Mouse (Mus musculus) lung, postnatal 0 days (tissue): Measurements from ENCODE around the gene Psmg3. TPM values are rescaled to one million over a fixed set of nuclear protein-coding genes. Genes with fewer than 3 reads are reported as not detected.

Experiments
- ATAC-seq: fragments of 200-750 bp; cut with Nextera tagmentation; 2 replicates; pipeline ENCODE4 v1.8.0; 2017; ENCODE audit warnings: moderate library complexity
- DNase-seq: peaks from one replicate; pipeline ENCODE4 v3.0.0-alpha.2; 2016; ENCODE audit warnings: low spot score
- H3K27ac ChIP-seq: fragments of 300-500 bp; sonication (generic); 2 replicates; pipeline ENCODE4 v1.5.1; 2014; ENCODE audit warnings: antibody characterized with exemption, mild to moderate bottlenecking, low read length, mixed read lengths
- H3K27me3 ChIP-seq: fragments of 300-500 bp; sonication (generic); replicated peaks from 2 replicates; pipeline ENCODE4 v1.6.1; 2014; ENCODE audit warnings: low read length, mixed read lengths; ENCODE audit not compliant: insufficient read depth
- H3K36me3 ChIP-seq: fragments of 300-500 bp; sonication (generic); 2 replicates; pipeline ENCODE4 v1.6.1; 2014; ENCODE audit warnings: low read length, mixed read lengths; ENCODE audit not compliant: insufficient read depth
- H3K4me1 ChIP-seq: fragments of 300-500 bp; sonication (generic); 2 replicates; pipeline ENCODE4 v1.6.1; 2014; ENCODE audit warnings: antibody characterized with exemption, low read depth, low read length, mixed read lengths; ENCODE audit not compliant: insufficient read depth
- H3K4me2 ChIP-seq: fragments of 300-500 bp; sonication (generic); replicated peaks from 2 replicates; pipeline ENCODE4 v1.6.1; 2014; ENCODE audit warnings: low read depth, mild to moderate bottlenecking, low read length, moderate library complexity, mixed read lengths
- H3K4me3 ChIP-seq: fragments of 300-500 bp; sonication (generic); 2 replicates; pipeline ENCODE4 v1.5.1; 2014; ENCODE audit warnings: low read depth, low read length
- H3K9ac ChIP-seq: fragments of 300-500 bp; sonication (generic); replicated peaks from 2 replicates; pipeline ENCODE4 v1.6.1; 2014; ENCODE audit warnings: low read depth, mild to moderate bottlenecking
- H3K9me3 ChIP-seq: fragments of 300-500 bp; sonication (generic); 2 replicates; pipeline ENCODE4 v1.6.1; 2016; ENCODE audit warnings: low read length, mixed read lengths
- CTCF ChIP-seq: IDR thresholded peaks from 2 replicates; pipeline ENCODE4 v1.5.1; 2016; ENCODE audit warnings: antibody characterized with exemption, mild to moderate bottlenecking
- EP300 ChIP-seq: IDR thresholded peaks from 2 replicates; pipeline ENCODE4 v1.6.1; 2016; ENCODE audit warnings: antibody characterized with exemption, mild to moderate bottlenecking, control low read depth
- WGBS: fragments of 180-500 bp; shearing (Covaris S2); extraction: QIAGEN DNeasy Blood & Tissue Kit; methylation state at CpG from one replicate; pipeline ENCODE4 v1.1.7; 2014; 5-methylcytosine and 5-hydroxymethylcytosine counted together
- polyA plus RNA-seq: library from polyadenylated mRNA; unstranded; fragments of >200 nt; fragmentation: Nextera tagmentation; extraction: Ambion mirVana; gene quantifications from 2 replicates; pipeline ENCODE4 v1.2.1, GENCODE M21; 2015

The Psmg3 gene
- polyA plus RNA-seq, 1 experiment from 2014 or later = 45.4 TPM

- DNase-seq (peak; percentile 73), ATAC-seq (peak; percentile 34; the same call in 1 of the 2 replicates)
- H3K4me3 ChIP-seq = no peak overlapping the region
- no peaks in the 10 kb centered on the region for H3K36me3 ChIP-seq
- TF ChIP-seq CTCF = no peak
- no peak for TF ChIP-seq EP300
- H3K27me3 ChIP-seq = no peaks in the 10 kb centered on the region
- 61% methylated on average over 15 of the region's 15 CpGs for WGBS
- no peaks in the 10 kb centered on the region for H3K4me1 ChIP-seq
- H3K9ac ChIP-seq = no peak overlapping the region
- no peak overlapping the region for H3K4me2 ChIP-seq
- no peak overlapping the region for H3K27ac ChIP-seq
- H3K9me3 ChIP-seq = no peaks in the 10 kb centered on the region
These were observed 14.8 kb downstream of the Psmg3 start for GRCm38 (mm10) chr5:139811677-139812397.

GRCm38 (mm10) chr5:139809397-139809796, 17.3 kb downstream of the Psmg3 start:
- Histone ChIP-seq H3K4me1 (no peaks in the 10 kb centered on the region), H3K27me3 (no peaks in the 10 kb centered on the region), H3K9ac (no peak overlapping the region), H3K9me3 (no peaks in the 10 kb centered on the region), H3K27ac (no peak overlapping the region), H3K36me3 (no peaks in the 10 kb centered on the region), H3K4me2 (no peak overlapping the region), H3K4me3 (no peak overlapping the region)
- ATAC-seq (no peak), DNase-seq (no peak)
- no peak for TF ChIP-seq EP300
- TF ChIP-seq CTCF = peak; percentile 42
- WGBS = 61% methylated on average over 4 of the region's 4 CpGs

- ATAC-seq (no peak), DNase-seq (no peak)
- H3K27ac ChIP-seq = no peak overlapping the region
- no peaks in the 10 kb centered on the region for H3K4me1 ChIP-seq
- 93% methylated on average over 8 of the region's 8 CpGs for WGBS
- no peaks in the 10 kb centered on the region for H3K9me3 ChIP-seq
- no peak overlapping the region for H3K4me2 ChIP-seq
- no peaks in the 10 kb centered on the region for H3K27me3 ChIP-seq
- no peak overlapping the region for H3K4me3 ChIP-seq
- H3K36me3 ChIP-seq = peaks cover 2% of the 10 kb centered on the region; the same call in 1 of the 2 replicates
- H3K9ac ChIP-seq = no peak overlapping the region
- TF ChIP-seq EP300 = no peak
- no peak for TF ChIP-seq CTCF
These were observed 20.8 kb downstream of the Psmg3 start for GRCm38 (mm10) chr5:139805924-139806323.

- no peaks in the 10 kb centered on the region for H3K27me3 ChIP-seq
- WGBS = 75% methylated on average over 11 of the region's 11 CpGs
- no peak overlapping the region for H3K4me3 ChIP-seq
- ATAC-seq = no peak
- H3K4me2 ChIP-seq = no peak overlapping the region
- TF ChIP-seq CTCF (no peak), EP300 (no peak)
- no peak overlapping the region for H3K9ac ChIP-seq
- DNase-seq = no peak
- H3K27ac ChIP-seq = no peak overlapping the region
- H3K4me1 ChIP-seq = no peaks in the 10 kb centered on the region
- H3K9me3 ChIP-seq = no peaks in the 10 kb centered on the region
- H3K36me3 ChIP-seq = peaks cover 15% of the 10 kb centered on the region; the same call in 1 of the 2 replicates
These were observed 22.0 kb downstream of the Psmg3 start for GRCm38 (mm10) chr5:139804573-139805111.

GRCm38 (mm10) chr5:139804107-139804551, 22.6 kb downstream of the Psmg3 start:
- Histone ChIP-seq H3K36me3 (peaks cover 20% of the 10 kb centered on the region; the same call in 1 of the 2 replicates), H3K9me3 (no peaks in the 10 kb centered on the region), H3K9ac (no peak overlapping the region), H3K4me3 (no peak overlapping the region), H3K27ac (no peak overlapping the region), H3K27me3 (no peaks in the 10 kb centered on the region), H3K4me2 (no peak overlapping the region), H3K4me1 (no peaks in the 10 kb centered on the region)
- WGBS = 9% methylated on average over 6 of the region's 6 CpGs
- DNase-seq (no peak), ATAC-seq (peak; percentile 42)
- peak; percentile 25; the same call in 1 of the 2 replicates for TF ChIP-seq CTCF
- no peak for TF ChIP-seq EP300

GRCm38 (mm10) chr5:139803601-139804102, 23.0 kb downstream of the Psmg3 start:
- H3K9ac ChIP-seq = no peak overlapping the region
- H3K4me2 ChIP-seq = no peak overlapping the region
- peak; percentile 86 for ATAC-seq
- no peaks in the 10 kb centered on the region; the same call in 1 of the 2 replicates for H3K4me1 ChIP-seq
- H3K27me3 ChIP-seq = no peaks in the 10 kb centered on the region
- H3K9me3 ChIP-seq = no peaks in the 10 kb centered on the region
- H3K27ac ChIP-seq = no peak overlapping the region
- 6% methylated on average over 12 of the region's 12 CpGs for WGBS
- TF ChIP-seq CTCF (peak; percentile 61; the same call in 1 of the 2 replicates), EP300 (no peak)
- no peak overlapping the region for H3K4me3 ChIP-seq
- DNase-seq = peak; percentile 89
- peaks cover 22% of the 10 kb centered on the region; the same call in 1 of the 2 replicates for H3K36me3 ChIP-seq
